In the genomic region with DNA sequence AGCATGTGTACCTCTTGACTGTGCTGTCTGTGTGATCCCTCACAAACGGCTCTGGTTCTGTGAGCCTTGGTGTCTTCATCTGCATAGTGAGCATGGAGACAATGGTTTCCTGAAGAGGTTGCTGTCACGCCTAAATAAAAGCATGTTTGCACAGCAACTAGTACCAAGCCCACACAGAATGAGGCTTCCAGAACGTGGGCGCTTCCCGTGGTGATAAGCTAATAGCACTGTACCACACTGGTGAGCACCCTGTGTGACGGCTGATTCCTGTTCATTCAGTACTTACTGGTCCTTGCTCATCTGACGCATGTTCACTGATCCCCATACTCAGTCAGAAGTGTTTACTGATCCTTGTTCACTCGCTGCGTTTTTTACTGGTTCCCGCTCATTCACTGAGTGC, we compare ENCODE assay signal across 28 mouse cellular contexts. TPM values are rescaled to one million over a fixed set of nuclear protein-coding genes. Genes with fewer than 3 reads are reported as not detected.
"Had no signal": no experiment of that assay in that cellular context is flagged by ENCODE, and none has a peak within 500 bp of the region (broad histone marks: within the 10 kb centered on the region; RNA-seq: fewer than 3 reads in every experiment).

No protein-coding gene starts in this region.

- H3K4me2 ChIP-seq: liver, embryonic 13.5 days; midbrain, embryonic 12.5 days; midbrain, embryonic 15.5 days; neural tube, embryonic 12.5 days; neural tube, embryonic 15.5 days; stomach, embryonic 15.5 days had no signal

- ATAC-seq: intestine, embryonic 16.5 days; midbrain, embryonic 15.5 days had no signal

- H3K27me3 ChIP-seq: midbrain, embryonic 12.5 days; midbrain, embryonic 15.5 days; neural tube, embryonic 12.5 days; neural tube, embryonic 15.5 days; stomach, embryonic 15.5 days had no signal

- DNase-seq: kidney, adult 18-20 months; kidney, adult 9 months; kidney, postnatal 14 days; kidney, postnatal 4 days; liver, embryonic 13.5 days; lung, adult 2 months; lung, postnatal 14 days; lung, postnatal 4 days; right cerebral cortex, postnatal 25 days; spleen, adult 18-20 months; thymus, adult 2 months; thymus, postnatal 14 days; thymus, postnatal 4 days had no signal

- H3K9ac ChIP-seq: liver, embryonic 13.5 days; midbrain, embryonic 12.5 days; midbrain, embryonic 15.5 days; neural tube, embryonic 12.5 days; neural tube, embryonic 15.5 days; stomach, embryonic 15.5 days had no signal

- H3K4me1 ChIP-seq: liver, embryonic 13.5 days; neural tube, embryonic 12.5 days had no signal

- H3K4me3 ChIP-seq: left cerebral cortex, adult 2 months; liver, embryonic 13.5 days; midbrain, embryonic 12.5 days; midbrain, embryonic 15.5 days; neural tube, embryonic 12.5 days; neural tube, embryonic 15.5 days; stomach, embryonic 15.5 days had no signal

- H3K36me3 ChIP-seq: liver, embryonic 13.5 days; midbrain, embryonic 12.5 days; midbrain, embryonic 15.5 days; neural tube, embryonic 12.5 days; neural tube, embryonic 15.5 days; stomach, embryonic 15.5 days had no signal

- H3K9me3 ChIP-seq: liver, embryonic 13.5 days; midbrain, embryonic 12.5 days; midbrain, embryonic 15.5 days; neural tube, embryonic 12.5 days; neural tube, embryonic 15.5 days; stomach, embryonic 15.5 days had no signal

- H3K27ac ChIP-seq: left cerebral cortex, adult 2 months; liver, embryonic 13.5 days; midbrain, embryonic 12.5 days; midbrain, embryonic 15.5 days; neural tube, embryonic 12.5 days; neural tube, embryonic 15.5 days; stomach, embryonic 15.5 days had no signal

RNA-seq across cellular contexts. Expression of a gene that starts 2.4 kb away (rescaled TPM):
- total RNA-seq: layer of hippocampus, postnatal 14 days; left cerebral cortex, adult 2 months; left cerebral cortex, postnatal 10 days; left cerebral cortex, postnatal 36 days; liver, adult 2 months; megakaryocyte, adult 5-6 weeks had no signal
- polyA plus RNA-seq: limb, embryonic 11.5 days; liver, adult 2 months; midbrain, embryonic 12.5 days; neural tube, embryonic 12.5 days had no signal

RNA-seq across cellular contexts. Expression of a gene that starts 26.6 kb away (rescaled TPM):
- total RNA-seq: liver, adult 2 months had no signal
- polyA plus RNA-seq: limb, embryonic 11.5 days; liver, adult 2 months; liver, embryonic 13.5 days had no signal

RNA-seq across cellular contexts. Expression of a gene that starts 33.4 kb away (rescaled TPM):
- total RNA-seq: layer of hippocampus, postnatal 14 days; left cerebral cortex, adult 2 months; left cerebral cortex, postnatal 36 days had no signal
- polyA plus RNA-seq: limb, embryonic 11.5 days; liver, adult 2 months; midbrain, embryonic 12.5 days; midbrain, embryonic 15.5 days had no signal

RNA-seq across cellular contexts. Expression of a gene that starts 46.7 kb away (rescaled TPM):
- total RNA-seq: layer of hippocampus, postnatal 14 days; left cerebral cortex, adult 2 months; left cerebral cortex, postnatal 10 days; liver, adult 2 months; megakaryocyte, adult 5-6 weeks had no signal
- polyA plus RNA-seq: limb, embryonic 14.5 days; liver, embryonic 13.5 days; liver, embryonic 16.5 days had no signal
